Mouse (Mus musculus): Measurements from ENCODE around the gene Hist1h2bg. TPM values are rescaled to one million over a fixed set of nuclear protein-coding genes. Genes with fewer than 3 reads are reported as not detected.

Gene Hist1h2bg
- total and polyA plus RNA-seq, 2 experiments from 2014 or later, result 4.3 to 1,110 TPM

DNA sequence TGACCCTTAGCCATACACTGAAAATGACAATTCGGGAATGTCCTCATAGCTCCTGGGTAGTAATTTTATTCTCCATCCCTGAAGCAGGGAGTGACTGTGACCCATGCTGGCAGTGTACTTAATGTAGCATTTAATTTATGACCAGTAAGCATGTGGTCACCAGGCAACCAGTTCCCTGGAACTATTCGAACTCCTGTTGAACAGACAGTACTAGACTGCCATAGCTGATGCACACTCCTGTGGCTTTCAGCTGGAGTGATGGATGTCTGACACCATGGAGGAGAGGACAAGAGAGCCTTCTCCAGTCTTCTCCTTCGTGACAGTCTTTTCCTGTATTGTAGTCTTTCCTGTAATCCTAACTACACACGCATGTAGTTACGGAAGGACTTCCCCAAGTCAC lies 42.2 kb upstream of the Hist1h2bg start:
- DNase-seq (ENCODE audit: low spot score) (no peak), ATAC-seq (ENCODE audit: insufficient read depth, low read depth) (no peak)
- no peak overlapping the region for H3K4me3 ChIP-seq (ENCODE audit: low read depth, low read length)
- H3K4me1 ChIP-seq (ENCODE audit: control insufficient read depth, insufficient read depth), result peaks cover 14% of the 10 kb centered on the region
- no peaks in the 10 kb centered on the region for H3K9me3 ChIP-seq (replicated peaks; ENCODE audit: control insufficient read depth, low read length)
- WGBS, result 75% methylated on average over 5 of the region's 5 CpGs
- TF ChIP-seq EP300 (IDR thresholded peaks at IDR 0.05; ENCODE audit: low read depth) (no peak), CTCF (IDR thresholded peaks at IDR 0.05; ENCODE audit: low read depth) (no peak)
- 0 out of 2 replicates have a peak overlapping the region, but pooled peaks have one; percentile 28 for H3K9ac ChIP-seq (replicated peaks; ENCODE audit: low read depth, low read length)
- H3K4me2 ChIP-seq (ENCODE audit: low read depth, low read length), result no peak overlapping the region
- no peaks in the 10 kb centered on the region for H3K36me3 ChIP-seq (replicated peaks; ENCODE audit: control insufficient read depth, insufficient read depth, low read length)
- no peaks in the 10 kb centered on the region for H3K27me3 ChIP-seq (ENCODE audit: control insufficient read depth, insufficient read depth, low read length)
- peak overlapping the region; percentile 100 for H3K27ac ChIP-seq (ENCODE audit: low read depth)

GRCm38 (mm10) chr13:23529480-23530165 lies 41.6 kb upstream of the Hist1h2bg start:
- H3K36me3 ChIP-seq (replicated peaks; ENCODE audit: control insufficient read depth, insufficient read depth, low read length), result no peaks in the 10 kb centered on the region
- 24% methylated on average over 2 of the region's 2 CpGs for WGBS

DNA sequence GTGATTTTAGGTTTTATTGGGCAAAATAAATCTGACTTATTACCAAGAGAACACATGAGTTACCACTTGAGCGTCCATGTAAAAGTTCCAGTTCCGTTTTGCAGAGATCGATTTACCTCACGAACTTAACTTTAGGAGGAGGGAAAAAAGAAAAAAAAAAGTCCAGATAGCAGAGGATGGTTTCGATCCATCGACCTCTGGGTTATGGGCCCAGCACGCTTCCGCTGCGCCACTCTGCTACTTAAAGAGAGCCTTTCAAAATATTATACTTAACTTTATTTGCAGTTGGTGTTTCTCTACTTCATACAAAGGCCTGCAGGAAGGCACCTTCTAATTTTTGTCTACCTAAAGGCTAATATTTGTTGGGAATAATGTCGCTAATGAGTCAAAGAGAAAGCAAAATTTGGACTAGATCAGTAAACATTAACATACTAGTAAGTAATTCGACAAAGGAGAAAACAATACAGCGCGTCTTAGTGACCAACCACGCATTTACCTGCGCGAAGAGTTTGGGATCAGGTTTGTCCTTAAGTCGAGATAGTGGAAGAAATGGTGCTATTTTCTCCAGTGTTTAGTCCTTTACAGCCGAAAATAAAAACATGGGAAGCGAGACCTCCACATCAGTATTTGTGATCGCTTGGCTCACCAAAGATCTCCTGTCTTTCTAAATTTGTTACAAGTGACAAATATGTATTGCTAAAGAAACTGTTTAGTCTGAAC lies 40.9 kb upstream of the Hist1h2bg start:
- Histone ChIP-seq H3K9ac (replicated peaks; ENCODE audit: low read depth, low read length) (peak overlapping the region; percentile 87), H3K27ac (ENCODE audit: low read depth) (peak overlapping the region; percentile 100), H3K4me3 (ENCODE audit: low read depth, low read length) (peak overlapping the region; percentile 63), H3K36me3 (replicated peaks; ENCODE audit: control insufficient read depth, insufficient read depth, low read length) (no peaks in the 10 kb centered on the region), H3K9me3 (replicated peaks; ENCODE audit: control insufficient read depth, low read length) (no peaks in the 10 kb centered on the region), H3K4me1 (ENCODE audit: control insufficient read depth, insufficient read depth) (peaks cover 20% of the 10 kb centered on the region), H3K4me2 (ENCODE audit: low read depth, low read length) (peak overlapping the region; percentile 79), H3K27me3 (ENCODE audit: control insufficient read depth, insufficient read depth, low read length) (no peaks in the 10 kb centered on the region)
- DNase-seq (ENCODE audit: low spot score) (peak; percentile 43), ATAC-seq (ENCODE audit: insufficient read depth, low read depth) (no peak)
- no peak for TF ChIP-seq CTCF (IDR thresholded peaks at IDR 0.05; ENCODE audit: low read depth)
- TF ChIP-seq EP300 (IDR thresholded peaks at IDR 0.05; ENCODE audit: low read depth), result no peak
- WGBS, result under 1% methylated on average over 20 of the region's 20 CpGs

More at GRCm38 (mm10) chr13:23529480-23530165, 41.6 kb upstream of the Hist1h2bg start:
- Histone ChIP-seq H3K9me3 (replicated peaks; ENCODE audit: control insufficient read depth, low read length) (no peaks in the 10 kb centered on the region), H3K4me1 (ENCODE audit: control insufficient read depth, insufficient read depth) (peaks cover 19% of the 10 kb centered on the region), H3K4me3 (ENCODE audit: low read depth, low read length) (peak overlapping the region; percentile 63), H3K27me3 (ENCODE audit: control insufficient read depth, insufficient read depth, low read length) (no peaks in the 10 kb centered on the region), H3K4me2 (ENCODE audit: low read depth, low read length) (peak overlapping the region; percentile 79), H3K27ac (ENCODE audit: low read depth) (peak overlapping the region; percentile 100), H3K9ac (replicated peaks; ENCODE audit: low read depth, low read length) (peak overlapping the region; percentile 87)
- DNase-seq (ENCODE audit: low spot score) (peak; percentile 80), ATAC-seq (ENCODE audit: insufficient read depth, low read depth) (no peak)
- TF ChIP-seq CTCF (IDR thresholded peaks at IDR 0.05; ENCODE audit: low read depth) (no peak), EP300 (IDR thresholded peaks at IDR 0.05; ENCODE audit: low read depth) (no peak)

- peak; percentile 96 for DNase-seq (ENCODE audit: low spot score)
- Histone ChIP-seq H3K27me3 (ENCODE audit: control insufficient read depth, insufficient read depth, low read length) (no peaks in the 10 kb centered on the region), H3K4me1 (ENCODE audit: control insufficient read depth, insufficient read depth) (peaks cover 20% of the 10 kb centered on the region), H3K36me3 (replicated peaks; ENCODE audit: control insufficient read depth, insufficient read depth, low read length) (no peaks in the 10 kb centered on the region), H3K4me3 (ENCODE audit: low read depth, low read length) (peak within 1 kb of the TSS; percentile 63), H3K4me2 (ENCODE audit: low read depth, low read length) (peak within 1 kb of the TSS; percentile 79), H3K9ac (replicated peaks; ENCODE audit: low read depth, low read length) (peak within 1 kb of the TSS; percentile 87), H3K27ac (ENCODE audit: low read depth) (peak within 1 kb of the TSS; percentile 100), H3K9me3 (replicated peaks; ENCODE audit: control insufficient read depth, low read length) (no peaks in the 10 kb centered on the region)
- under 1% methylated on average over 55 of the region's 70 CpGs for WGBS
- TF ChIP-seq EP300 (IDR thresholded peaks at IDR 0.05; ENCODE audit: low read depth) (peak; percentile 87), CTCF (IDR thresholded peaks at IDR 0.05; ENCODE audit: low read depth) (no peak)
- ATAC-seq (ENCODE audit: insufficient read depth, low read depth), result peak; percentile 79
These were observed 40.0 kb upstream of the Hist1h2bg start, which contains the start of gene Hist1h4h for GRCm38 (mm10) chr13:23530901-23531875. Hist1h4h (plus strand) TSS chr13:23531050.

Data from heart, postnatal 0 days (tissue).